8 mouse cellular contexts compared by ENCODE assay signal in genomic region chr19:5447515-5448353, GRCm38 (mm10). TPM values are rescaled to one million over a fixed set of nuclear protein-coding genes. Genes with fewer than 3 reads are reported as not detected.
DNase-seq lines count a peak whose midpoint lies in the region; ATAC-seq lines count a peak whose summit lies in the region.

Gene Fosl1 (plus strand): TSS chr19:5447547.

- H3K36me3 ChIP-seq in heart, embryonic 12.5 days = no peaks in the 10 kb centered on the region
- no peaks in the 10 kb centered on the region for H3K36me3 ChIP-seq in kidney, embryonic 16.5 days (ENCODE audit: insufficient read depth, low read length)
- no peaks in the 10 kb centered on the region for H3K36me3 ChIP-seq in lung, embryonic 15.5 days

- H3K4me1 ChIP-seq in heart, embryonic 12.5 days (replicated peaks) = peaks cover 21% of the 10 kb centered on the region
- H3K4me1 ChIP-seq in kidney, embryonic 16.5 days (ENCODE audit: insufficient read depth, low read length) = peaks cover 24% of the 10 kb centered on the region
- H3K4me1 ChIP-seq in lung, embryonic 15.5 days = peaks cover 24% of the 10 kb centered on the region

- peaks cover 73% of the 10 kb centered on the region for H3K27me3 ChIP-seq in heart, embryonic 12.5 days (replicated peaks)
- peaks cover 35% of the 10 kb centered on the region for H3K27me3 ChIP-seq in kidney, embryonic 16.5 days (ENCODE audit: insufficient read depth, low read length)
- H3K27me3 ChIP-seq in lung, embryonic 15.5 days = peaks cover 48% of the 10 kb centered on the region

- ATAC-seq in heart, embryonic 12.5 days (ENCODE audit: insufficient number of reproducible peaks, low FRiP score) = peak; percentile 61
- ATAC-seq in kidney, embryonic 16.5 days (ENCODE audit: low FRiP score, low TSS enrichment) = peak; percentile 72
- ATAC-seq in lung, embryonic 15.5 days (ENCODE audit: borderline replicate concordance, extremely low read depth, low FRiP score, low TSS enrichment) = peak; percentile 73; the same call in 1 of the 2 replicates
- peak; percentile 72 for ATAC-seq in neutrophil, adult 5-6 weeks (ENCODE audit: extremely low read depth, insufficient number of reproducible peaks, low FRiP score, poor library complexity, severe bottlenecking)

- DNase-seq in A20 (ENCODE audit: low read depth, low spot score) = peak; percentile 82
- DNase-seq in T-cell, adult 2 months (ENCODE audit: low spot score) = peak; percentile 88
- peak; percentile 66 for DNase-seq in embryo, embryonic 9.5 days (ENCODE audit: extremely low spot score)
- DNase-seq in thymus, postnatal 25 days = peak; percentile 84

- H3K4me2 ChIP-seq in heart, embryonic 12.5 days = peak within 1 kb of the TSS; percentile 99
- H3K4me2 ChIP-seq in kidney, embryonic 16.5 days (replicated peaks; ENCODE audit: low read depth, low read length) = peak within 1 kb of the TSS; percentile 99
- H3K4me2 ChIP-seq in lung, embryonic 15.5 days = peak within 1 kb of the TSS; percentile 95

- H3K27ac ChIP-seq in heart, embryonic 12.5 days (ENCODE audit: poor library complexity, severe bottlenecking) = no peak within 1 kb of the TSS
- no peak within 1 kb of the TSS for H3K27ac ChIP-seq in kidney, embryonic 16.5 days (ENCODE audit: low read length)
- no peak within 1 kb of the TSS for H3K27ac ChIP-seq in lung, embryonic 15.5 days

- H3K4me3 ChIP-seq in heart, embryonic 12.5 days = peak within 1 kb of the TSS; percentile 55
- peak within 1 kb of the TSS; percentile 63 for H3K4me3 ChIP-seq in kidney, embryonic 16.5 days (ENCODE audit: low read length)
- peak within 1 kb of the TSS; percentile 57 for H3K4me3 ChIP-seq in lung, embryonic 15.5 days

- peak within 1 kb of the TSS; percentile 73 for H3K9ac ChIP-seq in heart, embryonic 12.5 days
- peak within 1 kb of the TSS; percentile 58 for H3K9ac ChIP-seq in kidney, embryonic 16.5 days (replicated peaks; ENCODE audit: low read length)
- H3K9ac ChIP-seq in lung, embryonic 15.5 days = peak within 1 kb of the TSS; percentile 25

- WGBS in heart, embryonic 12.5 days = under 1% methylated on average over 70 of the region's 70 CpGs
- WGBS in kidney, embryonic 16.5 days = 0% methylated on average over 68 of the region's 70 CpGs
- WGBS in lung, embryonic 15.5 days = 1% methylated on average over 70 of the region's 70 CpGs

- no peaks in the 10 kb centered on the region for H3K9me3 ChIP-seq in heart, embryonic 12.5 days (replicated peaks)
- no peaks in the 10 kb centered on the region; the same call in 1 of the 2 replicates for H3K9me3 ChIP-seq in kidney, embryonic 16.5 days (ENCODE audit: low read length)
- H3K9me3 ChIP-seq in lung, embryonic 15.5 days = no peaks in the 10 kb centered on the region

RNA-seq across cellular contexts. Expression of gene Fosl1, which starts in this region (rescaled TPM):
- polyA plus RNA-seq in heart, embryonic 12.5 days (2016; fragmentation: Nextera tagmentation; extraction: Ambion mirVana) = not detected in 2 replicates
- 0.54 TPM in 1 of 2 replicates, not detected in the other for polyA plus RNA-seq in kidney, embryonic 16.5 days (2015; fragmentation: Nextera tagmentation; extraction: Ambion mirVana)
- polyA plus RNA-seq in lung, embryonic 15.5 days (2015; fragmentation: Nextera tagmentation; extraction: Ambion mirVana) = not detected in 2 replicates
- total RNA-seq in neutrophil, adult 5-6 weeks (2017) = not detected in 2 replicates

Comparison
In these comparisons a context has a peak if more than half of its experiments do, and no peak if none do; other contexts are left out.
1. Peak in ATAC-seq, H3K4me3 ChIP-seq, H3K9ac ChIP-seq and H3K4me2 ChIP-seq in heart, embryonic 12.5 days; RNA of the gene not detected or under 1 TPM.
2. Peak in ATAC-seq, H3K4me3 ChIP-seq, H3K9ac ChIP-seq and H3K4me2 ChIP-seq in kidney, embryonic 16.5 days; RNA of the gene not detected or under 1 TPM.
3. Peak in ATAC-seq, H3K4me3 ChIP-seq, H3K9ac ChIP-seq and H3K4me2 ChIP-seq in lung, embryonic 15.5 days; RNA of the gene not detected or under 1 TPM.
4. Peak in ATAC-seq in neutrophil, adult 5-6 weeks; RNA of the gene not detected or under 1 TPM.